Mouse (Mus musculus) ovary, adult 18-20 months (tissue): ENCODE measurements around the gene Aldh1a3.

Source experiments
- DNase-seq: peaks from one replicate; pipeline ENCODE4 v3.0.0; 2022; ENCODE audit warnings: low spot score, mixed read lengths

The Aldh1a3 gene

GRCm38 (mm10) chr7:66416829-66417228 is 10.5 kb downstream of the Aldh1a3 start:
- DNase-seq = no peak

- DNase-seq = no peak
Observed at GRCm38 (mm10) chr7:66413093-66413492, 14.2 kb downstream of the Aldh1a3 start.

GRCm38 (mm10) chr7:66409433-66409832 is 17.9 kb downstream of the Aldh1a3 start:
- no peak for DNase-seq

GRCm38 (mm10) chr7:66406971-66407370 is 20.3 kb downstream of the Aldh1a3 start:
- peak; percentile 67 for DNase-seq

- DNase-seq = peak; percentile 62
Observed at GRCm38 (mm10) chr7:66405951-66406721, 21.2 kb downstream of the Aldh1a3 start.

- peak; percentile 75 for DNase-seq
Observed at GRCm38 (mm10) chr7:66405541-66405940, 21.8 kb downstream of the Aldh1a3 start.

- DNase-seq = no peak
Observed at GRCm38 (mm10) chr7:66404802-66405201, 22.5 kb downstream of the Aldh1a3 start.

GRCm38 (mm10) chr7:66404141-66404540 is 23.2 kb downstream of the Aldh1a3 start:
- DNase-seq = no peak

- DNase-seq = no peak
Observed at GRCm38 (mm10) chr7:66402876-66403275, 24.4 kb downstream of the Aldh1a3 start.

GRCm38 (mm10) chr7:66401605-66402004 is 25.7 kb downstream of the Aldh1a3 start:
- DNase-seq = no peak

- no peak for DNase-seq
Observed at GRCm38 (mm10) chr7:66397288-66397687, 30.0 kb downstream of the Aldh1a3 start.

- peak; percentile 51 for DNase-seq
Observed at GRCm38 (mm10) chr7:66388621-66389532, 38.4 kb downstream of the Aldh1a3 start.

GRCm38 (mm10) chr7:66387813-66388521 is 39.4 kb downstream of the Aldh1a3 start, which contains the start of gene Lrrk1:
Lrrk1 (minus strand) TSS chr7:66388350.
- no peak for DNase-seq

GRCm38 (mm10) chr7:66387419-66387812 is 39.9 kb downstream of the Aldh1a3 start:
- DNase-seq = no peak

- no peak for DNase-seq
Observed at GRCm38 (mm10) chr7:66386411-66386810, 40.9 kb downstream of the Aldh1a3 start.

GRCm38 (mm10) chr7:66385826-66386225 is 41.5 kb downstream of the Aldh1a3 start:
- DNase-seq = no peak

GRCm38 (mm10) chr7:66384891-66385290 is 42.4 kb downstream of the Aldh1a3 start:
- DNase-seq = no peak

- no peak for DNase-seq
Observed at GRCm38 (mm10) chr7:66384213-66384612, 43.1 kb downstream of the Aldh1a3 start.

GRCm38 (mm10) chr7:66376560-66376959 is 50.8 kb downstream of the Aldh1a3 start:
- DNase-seq = no peak

- DNase-seq = no peak
Observed at GRCm38 (mm10) chr7:66375736-66376135, 51.6 kb downstream of the Aldh1a3 start.

GRCm38 (mm10) chr7:66373391-66373790 is 53.9 kb downstream of the Aldh1a3 start:
- no peak for DNase-seq

GRCm38 (mm10) chr7:66370970-66371369 is 56.3 kb downstream of the Aldh1a3 start:
- no peak for DNase-seq
